Mouse (Mus musculus) thymus, adult 18-20 months (tissue): Measurements from ENCODE around the gene Appl2.
"Not testable (repeated sequence)": the region's sequence is repeated elsewhere in the genome, so short reads cannot be mapped to it uniquely, and the experiment has no call there.

Experiments
- DNase-seq, 2 experiments: peaks; one replicate each; pipeline ENCODE4 v3.0.0; 2022; ENCODE audit warnings: mixed read lengths in 2 of 2

The Appl2 gene

DNA sequence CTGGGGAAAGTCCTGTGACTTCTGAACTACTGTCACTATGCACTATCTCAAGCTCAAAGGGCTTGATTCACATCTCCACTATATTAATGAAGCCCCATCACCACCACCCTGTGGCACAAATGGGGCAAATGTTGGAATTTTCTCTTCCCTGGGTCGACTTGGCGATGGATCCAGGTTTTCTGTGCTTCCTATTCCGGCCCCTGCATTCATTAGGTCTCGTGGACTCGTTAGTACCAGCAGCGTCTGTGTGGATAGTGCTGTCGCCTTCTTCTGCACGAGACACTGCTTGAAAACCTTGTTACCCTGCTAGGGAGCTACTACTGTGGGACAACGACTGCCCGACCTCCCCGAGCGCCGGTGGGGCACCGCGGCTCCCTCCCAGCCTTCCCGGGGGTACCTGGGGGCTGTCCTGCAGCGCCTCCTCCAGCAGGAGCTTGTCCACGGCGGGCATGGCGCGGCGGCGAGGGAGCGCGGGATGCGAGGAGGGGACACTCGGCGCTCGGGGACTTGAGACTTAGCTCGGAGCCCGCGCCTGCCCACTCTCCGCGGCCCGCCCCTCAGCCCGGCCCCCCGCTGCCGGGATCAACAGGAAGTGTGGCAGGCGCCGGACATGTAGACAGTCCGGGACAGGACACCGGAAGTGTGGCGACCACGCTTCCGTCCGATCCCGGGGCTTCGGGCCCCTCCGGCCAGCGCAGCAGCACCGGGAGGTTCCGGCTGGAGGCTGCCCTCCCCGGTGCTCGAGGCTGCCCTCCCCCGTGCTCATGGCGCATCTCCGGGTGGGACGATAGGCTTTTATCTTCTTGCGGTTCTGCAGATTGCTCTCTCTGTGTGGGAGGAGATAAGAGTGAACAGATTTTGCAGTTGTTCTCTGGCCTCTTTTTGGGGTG is at the start of gene Appl2:
TSS of gene Appl2 (minus strand) at position 608 of the 890 bp plus-strand sequence.
- peak; percentile 45 to 49 for DNase-seq

GRCm38 (mm10) chr10:83696226-83696625 is 47.7 kb upstream of the Appl2 start:
- DNase-seq, result no peak

DNA sequence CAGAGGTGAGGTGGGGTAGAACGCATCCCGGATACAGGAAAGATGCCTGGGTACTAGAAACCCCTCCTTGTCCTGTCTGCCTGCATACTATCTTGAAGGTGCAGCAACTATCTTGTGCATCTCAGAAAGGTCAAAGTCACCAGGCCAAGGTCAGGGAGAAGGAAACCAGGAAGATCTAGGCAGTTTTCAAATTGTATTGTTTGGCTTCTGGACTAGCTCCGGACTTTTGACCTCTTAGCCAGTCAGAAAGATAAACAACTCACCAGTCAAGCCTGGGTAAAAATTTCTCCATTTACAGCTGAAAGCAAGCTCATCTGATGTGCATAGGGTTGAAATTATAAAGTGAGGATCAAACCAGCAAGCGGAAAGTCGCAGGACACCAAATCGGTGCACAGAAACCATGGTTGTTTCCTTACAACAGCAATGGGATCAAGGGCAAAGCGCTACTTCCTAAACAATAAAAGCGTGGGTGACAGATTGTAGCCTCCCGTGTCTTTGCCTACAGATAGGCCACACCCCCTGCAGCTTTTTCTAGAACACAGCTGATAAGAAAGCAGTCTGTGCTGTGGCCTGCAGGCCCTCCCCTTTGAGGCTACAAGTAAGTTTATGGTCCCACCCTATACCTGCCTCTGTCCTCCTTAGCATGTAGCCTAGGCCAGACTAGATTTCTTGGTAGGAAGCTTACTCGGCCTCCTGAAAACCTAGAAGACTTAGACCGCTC is 43.8 kb upstream of the Appl2 start:
- DNase-seq, result no peak

DNA sequence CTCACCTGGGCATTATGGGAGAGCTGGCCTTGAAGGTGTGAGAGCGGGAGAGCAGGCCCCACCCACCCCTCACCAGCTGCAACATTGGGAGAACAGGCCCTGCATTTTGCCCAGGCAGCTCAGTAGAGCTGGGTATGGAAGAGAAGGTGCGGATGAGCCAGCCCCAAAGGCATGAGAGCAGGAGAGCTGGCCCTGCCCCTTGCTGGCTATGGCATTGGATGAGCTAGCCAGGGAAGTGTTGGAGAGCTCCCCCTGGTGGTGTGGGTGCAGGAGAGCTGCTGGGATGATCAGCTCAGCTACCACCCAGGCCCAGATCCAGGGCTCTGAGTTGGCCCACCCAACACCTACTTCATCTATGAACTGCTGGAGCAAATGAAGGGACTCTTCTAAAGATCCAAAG is 39.7 kb upstream of the Appl2 start:
- no peak for DNase-seq

DNA sequence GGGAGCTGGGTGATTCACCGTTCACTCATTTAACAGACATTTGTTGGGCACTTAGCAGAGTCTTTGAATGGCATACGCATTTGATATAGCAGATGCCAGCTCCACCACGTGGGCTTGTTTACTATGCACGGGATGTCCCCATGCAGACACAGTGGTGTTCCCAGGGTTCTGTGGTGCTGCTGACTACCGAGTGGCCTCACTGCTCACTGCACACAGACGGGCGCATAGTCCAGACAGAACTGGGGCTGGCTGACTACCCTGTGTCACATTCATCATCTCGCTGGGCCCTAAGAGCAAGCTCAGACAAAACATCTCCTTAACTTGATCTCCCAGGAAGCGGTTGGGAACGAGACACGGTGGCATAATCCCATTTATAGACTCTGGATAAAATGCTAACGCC is 32.8 kb upstream of the Appl2 start:
- no peak for DNase-seq

DNA sequence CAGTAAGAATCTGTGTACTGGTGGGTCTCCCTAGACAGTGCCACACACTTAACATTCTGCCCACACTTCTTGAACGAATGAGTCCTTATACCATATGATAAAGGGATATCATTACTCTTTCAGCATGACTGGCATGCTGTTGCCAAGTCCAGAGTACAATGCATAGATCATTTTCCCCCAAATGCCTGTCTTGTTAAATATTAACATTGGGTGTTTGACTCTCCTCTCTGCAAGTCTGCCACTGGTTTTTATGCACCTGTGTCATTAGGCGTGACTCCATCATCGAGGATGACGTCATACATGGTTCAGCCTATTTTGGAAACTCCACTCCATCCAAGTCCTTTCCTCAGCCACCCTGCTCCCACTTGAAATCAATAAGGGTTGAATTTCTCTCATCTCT is 18.0 kb upstream of the Appl2 start:
- no peak for DNase-seq

- DNase-seq, result no peak
Measured at GRCm38 (mm10) chr10:83661925-83662324, 13.4 kb upstream of the Appl2 start.

GRCm38 (mm10) chr10:83660605-83661004 is 12.1 kb upstream of the Appl2 start:
- DNase-seq, result no peak

DNA sequence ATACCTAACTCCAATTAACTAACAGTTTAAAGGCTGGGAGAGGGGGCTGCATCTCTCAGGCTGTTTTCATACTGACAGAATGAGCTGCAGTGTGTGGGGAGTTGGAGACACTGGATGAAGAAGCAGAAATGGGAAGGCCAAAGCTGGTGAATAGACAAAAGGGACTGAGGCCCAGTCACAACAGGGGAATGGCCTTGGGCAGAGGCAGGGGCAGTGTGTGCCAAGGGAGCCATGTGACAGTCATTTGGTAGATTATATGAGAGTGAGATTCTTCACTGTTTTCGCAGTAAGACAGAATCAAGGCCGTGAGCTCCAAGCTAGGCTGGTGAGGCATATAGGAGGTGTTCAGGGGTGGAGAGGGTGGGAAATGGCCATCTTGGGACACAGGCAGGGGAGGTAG is 6.1 kb upstream of the Appl2 start:
- DNase-seq, result no peak

GRCm38 (mm10) chr10:83652205-83652866 is 3.8 kb upstream of the Appl2 start:
- not testable (repeated sequence) for DNase-seq

DNA sequence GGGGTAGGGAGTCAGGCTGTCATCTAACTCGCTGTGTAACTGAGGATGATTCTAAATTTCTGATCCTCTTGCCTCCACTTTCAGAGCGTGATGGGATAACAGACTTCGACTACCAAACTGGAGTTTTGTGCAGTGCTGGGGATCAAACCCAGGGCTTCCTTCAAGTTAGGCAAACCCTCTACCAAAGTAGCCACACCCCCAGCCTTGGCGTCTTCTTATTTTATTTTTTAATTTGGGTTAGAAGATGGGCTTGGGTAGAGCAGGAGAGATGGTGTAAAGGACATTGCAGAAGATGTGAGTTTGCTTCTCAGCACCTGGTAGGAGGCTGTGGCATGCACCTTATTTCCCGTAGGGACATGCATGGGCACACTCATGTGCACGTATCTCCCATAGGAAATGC is 499 bp upstream of the Appl2 start:
- DNase-seq, result no peak

DNA sequence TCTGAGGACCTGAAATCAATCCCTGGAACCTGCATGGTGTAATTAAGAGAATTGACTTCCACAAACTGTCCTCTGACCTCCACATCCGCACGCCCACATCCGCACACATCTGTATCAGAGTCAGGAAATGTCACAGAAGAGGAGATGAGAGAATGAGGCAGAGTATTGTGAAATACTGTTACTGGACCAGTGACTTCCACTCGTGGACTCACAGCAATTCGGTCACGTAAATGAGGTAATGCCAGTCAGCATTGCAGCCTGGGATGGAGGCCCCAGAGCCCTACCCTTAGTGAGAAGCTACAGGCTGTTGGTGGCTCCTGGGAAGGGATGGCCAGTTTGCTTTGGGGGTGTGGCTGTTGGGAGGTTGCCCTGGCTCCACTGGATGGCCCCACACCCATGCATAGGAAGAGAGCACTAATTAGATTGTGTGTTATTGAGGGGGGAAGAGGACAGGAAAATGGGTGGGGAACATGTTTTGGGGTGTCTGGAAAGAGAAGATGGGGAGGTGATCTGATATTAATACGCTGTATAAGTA is 2.1 kb downstream of the Appl2 start:
- DNase-seq, result no peak

GRCm38 (mm10) chr10:83645716-83645990 is 2.9 kb downstream of the Appl2 start:
- DNase-seq, result no peak

DNA sequence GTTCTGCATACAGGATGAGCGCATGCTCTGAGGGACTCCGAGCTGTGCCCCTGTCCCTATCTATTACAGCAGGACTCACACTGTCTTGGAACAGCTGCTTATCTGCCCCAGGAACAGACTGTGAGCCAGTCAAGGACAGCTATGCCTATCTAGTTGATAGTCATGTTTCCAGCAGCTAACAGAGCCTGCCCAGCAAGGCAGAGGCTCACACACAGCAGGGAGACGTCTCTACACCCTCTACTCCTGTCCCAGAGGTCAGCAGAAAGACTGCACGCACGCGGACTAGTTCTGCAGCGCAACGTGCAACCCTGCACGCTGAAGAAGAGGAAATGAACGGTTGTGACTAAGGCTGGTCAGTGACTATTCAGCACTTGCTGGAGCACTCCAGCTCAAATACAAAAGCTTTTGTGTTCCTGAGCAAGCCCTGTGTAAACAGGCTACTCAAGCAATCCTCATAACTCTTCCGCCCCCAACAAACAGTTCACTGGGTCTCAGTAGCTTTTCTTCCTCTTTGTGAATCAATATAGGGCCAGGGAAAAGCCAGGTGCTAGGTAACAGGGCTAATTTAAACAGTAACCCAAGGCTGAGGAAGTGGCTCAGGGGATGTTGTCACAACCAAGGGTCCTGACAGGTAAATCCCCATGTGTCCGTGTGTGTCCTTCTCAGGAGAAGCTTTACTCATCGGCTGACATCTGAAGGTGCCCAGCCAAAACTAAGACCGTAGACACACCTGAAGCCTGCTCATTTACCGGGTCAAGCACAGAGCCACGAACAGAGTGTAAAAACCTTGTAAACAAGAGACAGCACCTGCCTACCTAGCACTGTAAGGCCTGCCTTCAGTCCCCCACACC is 3.4 kb downstream of the Appl2 start:
- DNase-seq, result no peak

DNA sequence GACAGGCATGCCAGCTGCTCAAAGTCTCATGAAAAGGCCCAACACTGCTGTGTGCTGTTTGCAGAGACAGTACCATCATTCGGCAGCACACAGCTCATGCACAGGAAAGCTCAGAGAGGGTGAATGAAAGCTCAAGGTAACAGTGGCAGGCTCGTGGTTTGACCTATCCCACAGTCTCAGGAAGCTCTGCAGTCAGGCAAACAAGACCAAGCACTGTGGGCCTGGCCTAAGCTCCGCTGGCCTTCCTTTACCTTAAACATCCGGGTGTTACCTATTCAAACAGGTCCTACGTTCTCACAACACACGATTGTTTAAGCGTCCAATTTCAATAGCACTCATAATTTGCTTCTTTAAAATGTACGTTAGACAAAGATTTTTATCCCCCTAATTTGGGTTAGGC is 4.4 kb downstream of the Appl2 start:
- no peak for DNase-seq

- no peak for DNase-seq
Measured at GRCm38 (mm10) chr10:83641641-83642040, 6.9 kb downstream of the Appl2 start.

- no peak for DNase-seq
Measured at GRCm38 (mm10) chr10:83639881-83640386, 8.6 kb downstream of the Appl2 start.

DNA sequence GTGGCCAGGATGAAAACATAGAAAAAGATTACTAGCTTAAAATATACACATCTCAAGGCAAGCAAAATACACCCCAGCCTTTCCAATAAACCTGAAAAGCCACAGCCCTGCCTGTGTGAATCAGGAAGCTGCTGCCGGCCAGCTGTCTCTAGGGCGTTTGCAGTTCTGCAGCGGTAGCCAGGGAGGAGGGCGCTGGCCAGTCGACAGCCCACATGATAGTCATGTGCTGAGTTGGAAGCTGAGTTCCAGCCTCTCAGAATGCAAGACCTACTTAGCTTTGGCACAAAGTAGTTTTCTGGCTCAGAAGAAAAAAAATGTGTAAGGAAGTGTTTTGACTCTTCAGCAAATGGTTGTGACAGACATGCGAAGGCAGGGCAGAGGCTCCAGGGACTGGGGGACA is 11.2 kb downstream of the Appl2 start:
- no peak for DNase-seq

- DNase-seq, result no peak
Measured at GRCm38 (mm10) chr10:83636191-83636590, 12.3 kb downstream of the Appl2 start.

DNA sequence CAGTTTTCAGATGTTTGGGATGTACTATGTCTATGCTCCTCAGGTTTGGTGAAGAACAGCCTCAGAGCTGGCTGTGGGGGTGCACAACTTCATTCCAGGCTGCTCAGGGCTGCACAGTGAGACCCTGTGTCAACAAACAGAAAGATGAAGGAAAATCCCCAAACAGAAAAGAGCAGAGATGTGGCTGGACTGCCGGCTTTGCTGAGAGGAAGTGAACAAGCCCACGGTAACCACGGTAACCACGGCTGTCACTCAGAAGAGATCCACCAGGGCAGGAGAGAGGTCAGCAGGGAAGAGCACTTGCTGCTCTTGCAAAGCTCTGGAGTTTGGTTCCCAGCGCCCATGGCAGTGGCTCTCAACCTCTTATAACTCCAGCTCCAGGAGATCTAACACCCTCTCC is 14.1 kb downstream of the Appl2 start:
- no peak for DNase-seq

DNA sequence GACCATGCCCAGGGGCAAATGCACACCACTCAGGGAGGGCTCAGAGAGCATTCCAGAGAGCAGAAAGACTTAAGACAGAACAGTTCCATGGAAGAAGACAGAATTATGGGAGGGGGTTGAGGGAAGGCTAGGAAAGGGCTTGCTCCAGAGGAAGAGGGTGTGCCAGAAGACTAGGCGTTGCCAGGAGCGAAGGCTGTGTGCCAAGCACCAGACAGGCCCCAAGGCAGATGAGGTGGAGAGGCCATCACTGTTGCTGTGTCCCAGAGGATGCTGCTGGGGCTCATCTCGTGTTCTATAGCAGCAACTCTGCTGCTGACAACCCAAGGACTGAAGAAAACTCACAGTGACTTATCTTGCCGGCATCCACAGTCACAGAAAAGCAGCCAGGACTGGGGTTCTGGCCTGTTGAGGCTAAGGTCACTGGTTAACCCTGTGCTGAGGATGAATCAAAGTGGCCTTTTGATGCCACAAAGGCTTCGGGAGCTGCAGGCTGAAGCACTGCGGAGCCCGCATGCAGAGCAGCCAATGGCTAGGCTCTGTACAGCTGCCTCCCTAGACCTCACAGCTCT is 15.6 kb downstream of the Appl2 start:
- DNase-seq, result no peak

DNA sequence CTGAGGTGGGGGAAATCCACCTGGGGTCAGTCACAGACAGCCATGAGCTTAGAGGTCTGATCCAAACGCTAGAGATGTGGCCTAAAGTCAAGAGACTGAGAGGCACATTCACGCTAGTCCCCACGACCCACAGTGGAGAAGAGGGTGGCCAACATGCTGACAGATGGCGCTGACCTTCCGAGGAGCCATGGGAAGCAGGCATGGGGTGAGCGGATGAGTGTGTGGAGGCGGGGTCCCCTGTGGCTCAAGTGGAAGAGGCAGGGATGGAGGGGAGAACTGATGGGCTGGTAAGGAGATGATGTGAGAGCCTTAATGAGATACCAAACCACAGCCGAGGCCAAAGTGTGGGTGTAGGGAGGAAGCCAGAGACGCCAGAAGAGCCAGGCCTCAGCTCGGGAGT is 16.8 kb downstream of the Appl2 start:
- DNase-seq, result no peak
